Mouse (Mus musculus): Measurements from ENCODE around the gene Fam193b.

GRCm38 (mm10) chr13:55620275-55620674, 49.4 kb upstream of the Fam193b start:
- TF ChIP-seq CTCF (IDR thresholded peaks at IDR 0.05; ENCODE audit: low read depth) (no peak), EP300 (IDR thresholded peaks at IDR 0.05; ENCODE audit: low read depth) (no peak)
